Mouse (Mus musculus): Measurements from ENCODE around the gene Utp11. TPM values are rescaled to one million over a fixed set of nuclear protein-coding genes. Genes with fewer than 3 reads are reported as not detected.
A peak's percentile ranks its signal among the peaks of the same experiment; 100 is the strongest.

Gene Utp11
- total RNA-seq, 1 experiment from 2014 or later: 77.8 TPM

DNA sequence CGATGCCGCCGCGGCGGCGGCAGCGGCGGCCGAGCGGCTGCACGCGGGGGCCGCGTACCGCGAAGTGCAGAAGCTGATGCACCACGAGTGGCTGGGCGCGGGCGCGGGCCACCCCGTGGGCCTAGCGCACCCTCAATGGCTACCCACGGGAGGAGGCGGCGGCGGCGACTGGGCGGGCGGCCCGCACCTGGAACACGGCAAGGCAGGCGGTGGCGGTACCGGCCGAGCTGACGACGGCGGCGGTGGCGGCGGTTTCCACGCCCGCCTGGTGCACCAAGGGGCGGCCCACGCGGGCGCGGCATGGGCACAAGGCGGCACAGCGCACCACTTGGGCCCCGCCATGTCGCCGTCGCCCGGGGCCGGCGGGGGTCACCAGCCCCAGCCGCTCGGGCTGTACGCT, 35.6 kb downstream of the Utp11 start:
- no peak for ATAC-seq (replicated peaks in 1 of 2; ENCODE audit: insufficient read depth in 1 of 2, low FRiP score in 2 of 2, low TSS enrichment in 1 of 2, low read depth in 1 of 2, poor library complexity in 2 of 2, severe bottlenecking in 2 of 2)

DNA sequence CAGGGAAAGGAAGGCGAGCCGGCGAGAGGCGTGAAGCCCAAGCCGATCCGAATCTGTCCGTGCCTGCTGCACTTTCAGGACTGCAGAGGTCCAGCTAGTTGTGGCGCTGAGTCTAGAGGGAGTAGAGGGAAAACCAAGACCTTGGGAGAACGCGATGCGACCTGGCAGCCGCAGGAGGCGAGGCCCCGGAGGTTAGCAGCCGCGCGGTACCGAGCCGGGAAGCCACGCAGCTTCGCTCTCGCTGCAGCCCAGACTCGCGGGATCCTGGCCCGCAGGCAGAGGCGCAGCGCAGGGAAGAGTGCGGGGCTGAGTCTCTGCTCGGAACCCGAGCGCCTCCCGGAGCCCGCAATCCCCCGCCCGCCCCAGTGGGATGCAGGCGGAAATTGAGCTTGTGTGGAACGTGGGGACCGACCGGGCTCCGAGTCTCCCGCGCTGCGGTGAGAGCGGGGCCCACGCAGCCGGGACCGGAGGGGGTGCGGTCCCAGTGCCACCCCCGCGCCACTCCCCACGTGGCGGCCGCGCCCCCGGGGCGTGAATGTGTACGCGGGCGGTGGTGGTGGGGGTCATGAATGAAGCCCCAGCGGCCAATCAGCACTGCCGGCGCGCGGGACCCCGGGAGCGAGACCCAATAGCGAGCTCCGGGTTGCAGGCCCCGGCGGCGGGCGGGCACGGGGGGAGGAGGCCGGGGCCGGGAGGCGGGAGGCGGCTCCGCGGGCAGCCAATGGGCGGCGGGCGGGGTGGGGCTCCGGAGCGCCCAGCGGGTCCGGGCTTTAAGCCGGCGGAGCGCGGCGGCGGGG, 36.3 kb downstream of the Utp11 start:
- ATAC-seq (replicated peaks in 1 of 2; ENCODE audit: insufficient read depth in 1 of 2, low FRiP score in 2 of 2, low TSS enrichment in 1 of 2, low read depth in 1 of 2, poor library complexity in 2 of 2, severe bottlenecking in 2 of 2): no peak; a peak in 2 of 4 replicates

DNA sequence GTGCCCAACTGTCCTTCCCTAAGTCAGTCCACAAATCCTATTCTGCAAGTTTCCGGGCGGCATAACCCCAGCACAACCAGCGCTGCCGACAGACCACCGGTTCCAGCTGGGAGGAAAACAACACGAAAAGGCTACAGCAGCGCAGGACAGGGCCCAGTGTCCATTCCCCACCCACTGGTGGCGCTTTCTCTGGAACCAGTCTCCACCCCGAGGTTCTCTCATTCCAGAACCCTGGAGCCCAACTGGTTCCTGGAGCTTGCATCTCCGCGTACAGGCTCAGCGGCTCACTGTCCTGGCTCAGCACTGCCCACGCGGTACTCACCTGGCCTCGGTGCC, 36.9 kb downstream of the Utp11 start, which contains the start of gene Pou3f1:
Pou3f1 (plus strand) TSS at position 290 of the 336 bp plus-strand sequence.
- no peak; a peak in 1 of 4 replicates for ATAC-seq (replicated peaks in 1 of 2; ENCODE audit: insufficient read depth in 1 of 2, low FRiP score in 2 of 2, low TSS enrichment in 1 of 2, low read depth in 1 of 2, poor library complexity in 2 of 2, severe bottlenecking in 2 of 2)

DNA sequence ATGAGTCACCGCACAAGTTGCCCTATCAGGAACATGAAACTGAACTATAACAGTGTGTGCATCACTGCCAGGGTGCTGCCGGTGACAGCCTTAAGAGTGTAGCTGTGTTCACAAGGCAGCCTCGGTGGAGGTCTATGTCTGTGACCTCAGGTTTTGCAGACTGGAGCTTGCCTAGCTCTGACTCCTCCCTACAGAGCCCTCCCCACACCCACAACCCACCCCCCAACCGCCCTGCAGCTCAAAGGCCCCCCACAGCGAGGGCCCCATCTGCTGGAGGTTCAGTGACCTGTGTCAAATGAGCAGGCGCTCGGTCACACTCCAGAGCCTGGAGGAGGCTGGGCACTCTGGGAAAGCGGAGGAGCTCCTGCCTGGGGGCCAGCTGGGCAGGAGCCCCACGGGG, 40.5 kb downstream of the Utp11 start:
- ATAC-seq (replicated peaks in 1 of 2; ENCODE audit: insufficient read depth in 1 of 2, low FRiP score in 2 of 2, low TSS enrichment in 1 of 2, low read depth in 1 of 2, poor library complexity in 2 of 2, severe bottlenecking in 2 of 2): no peak

DNA sequence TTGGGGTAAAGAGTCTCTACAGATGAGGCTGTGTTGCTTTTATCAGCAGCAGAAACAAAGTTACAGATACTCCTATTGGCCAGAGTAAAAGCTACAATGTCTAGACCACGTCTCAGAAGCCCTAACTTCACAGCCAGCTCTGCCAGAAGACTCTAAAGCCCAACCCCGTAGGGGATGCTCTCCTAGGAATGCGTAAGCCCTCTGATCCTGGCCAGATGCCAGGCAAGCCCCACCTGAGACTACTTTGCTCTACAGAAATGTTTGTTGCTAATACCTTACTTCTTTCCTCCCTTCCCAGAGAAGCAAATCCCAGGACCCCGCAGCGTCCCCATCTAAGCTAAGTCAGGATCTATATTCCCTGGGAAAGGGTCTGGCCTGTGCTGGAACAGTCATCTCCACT, 45.5 kb downstream of the Utp11 start:
- ATAC-seq (replicated peaks in 1 of 2; ENCODE audit: insufficient read depth in 1 of 2, low FRiP score in 2 of 2, low TSS enrichment in 1 of 2, low read depth in 1 of 2, poor library complexity in 2 of 2, severe bottlenecking in 2 of 2): no peak

DNA sequence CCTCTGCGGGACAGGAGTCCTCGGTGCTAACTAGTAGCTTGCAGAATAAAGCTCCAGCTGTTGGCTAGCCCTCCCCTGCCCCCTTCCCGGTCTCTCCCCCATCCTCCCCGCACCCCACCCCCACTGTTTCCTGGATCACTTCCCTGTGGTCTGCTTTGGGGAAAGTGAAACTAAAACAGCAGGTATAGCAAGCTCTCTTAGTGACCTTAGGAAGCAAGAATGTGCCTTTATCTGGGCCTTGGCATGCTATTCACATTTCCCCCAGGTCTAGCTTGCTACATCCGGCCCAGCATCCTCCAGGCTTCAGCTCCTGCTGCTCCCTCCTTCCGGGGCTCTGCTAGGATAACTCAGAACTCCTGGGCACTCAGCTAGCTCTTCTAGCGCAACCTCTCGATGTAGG, 46.8 kb downstream of the Utp11 start:
- ATAC-seq (replicated peaks in 1 of 2; ENCODE audit: insufficient read depth in 1 of 2, low FRiP score in 2 of 2, low TSS enrichment in 1 of 2, low read depth in 1 of 2, poor library complexity in 2 of 2, severe bottlenecking in 2 of 2): peak; percentile 30 to 57; a peak in 3 of 4 replicates

DNA sequence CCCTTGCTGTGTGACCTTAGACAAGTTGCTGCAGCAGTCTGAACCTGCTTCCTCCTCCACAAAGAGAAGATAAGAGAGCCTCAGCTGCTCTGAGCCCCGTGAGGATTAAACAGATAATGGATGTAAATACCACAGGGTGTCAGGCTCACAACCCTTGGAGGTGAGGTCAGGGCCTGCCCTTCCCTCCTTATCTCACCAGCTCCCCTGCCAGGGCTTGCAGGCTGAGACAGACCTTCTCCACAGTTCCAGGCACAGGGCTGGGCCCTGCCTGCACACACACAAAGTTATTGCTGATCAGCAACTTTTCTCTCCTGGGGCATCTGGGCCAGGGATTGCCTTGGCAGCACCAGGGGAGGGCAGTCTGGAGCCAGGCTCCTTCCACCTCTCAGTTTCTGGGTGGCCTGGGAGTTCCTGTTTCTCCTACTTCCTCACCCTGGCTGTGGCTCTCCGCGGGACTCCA, 48.4 kb downstream of the Utp11 start:
- ATAC-seq (replicated peaks in 1 of 2; ENCODE audit: insufficient read depth in 1 of 2, low FRiP score in 2 of 2, low TSS enrichment in 1 of 2, low read depth in 1 of 2, poor library complexity in 2 of 2, severe bottlenecking in 2 of 2): peak; percentile 61 to 65

DNA sequence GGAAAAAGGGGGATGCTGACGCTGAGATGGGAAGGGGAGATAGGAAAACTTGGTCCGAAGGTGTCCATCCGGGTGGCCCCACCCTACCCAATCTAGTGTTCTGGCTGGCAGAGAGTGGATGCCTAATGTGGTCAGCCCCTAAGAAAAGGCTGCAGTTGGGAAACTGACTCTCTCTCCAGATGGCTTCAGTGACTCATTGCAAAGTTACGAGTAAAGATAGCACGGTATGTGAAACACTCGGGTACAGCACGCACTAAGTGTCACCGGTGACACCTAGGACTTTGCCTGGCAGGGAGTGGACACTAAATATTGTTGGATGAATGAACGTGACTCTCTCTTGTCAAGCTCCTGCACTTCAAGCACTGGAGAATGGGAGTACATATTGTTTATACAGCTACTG, 49.5 kb downstream of the Utp11 start:
- no peak for ATAC-seq (replicated peaks in 1 of 2; ENCODE audit: insufficient read depth in 1 of 2, low FRiP score in 2 of 2, low TSS enrichment in 1 of 2, low read depth in 1 of 2, poor library complexity in 2 of 2, severe bottlenecking in 2 of 2)

DNA sequence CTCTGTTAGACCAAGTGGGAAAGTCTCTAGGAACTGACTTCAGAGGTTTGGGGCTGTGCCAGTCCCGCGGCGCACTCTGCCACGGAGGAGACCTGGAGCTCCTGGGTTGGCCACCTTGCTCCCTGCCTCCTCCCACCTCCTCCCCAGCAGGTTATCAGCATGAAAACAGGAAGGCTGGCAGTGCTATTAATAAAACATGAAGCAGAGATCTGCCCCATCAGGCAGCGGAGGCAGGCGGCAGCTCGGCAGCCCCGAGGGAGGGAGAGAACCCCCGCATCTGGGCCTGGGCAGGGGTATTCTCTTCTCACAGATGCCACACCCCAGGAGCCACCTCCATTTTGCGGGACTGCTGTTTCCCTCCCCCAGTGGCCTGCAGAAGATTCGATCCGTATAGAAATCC, 53.7 kb downstream of the Utp11 start:
- 0 out of 4 replicates have a peak, but pooled peaks of 1 of the 2 experiments have one; percentile 29 for ATAC-seq (replicated peaks in 1 of 2; ENCODE audit: insufficient read depth in 1 of 2, low FRiP score in 2 of 2, low TSS enrichment in 1 of 2, low read depth in 1 of 2, poor library complexity in 2 of 2, severe bottlenecking in 2 of 2)

DNA sequence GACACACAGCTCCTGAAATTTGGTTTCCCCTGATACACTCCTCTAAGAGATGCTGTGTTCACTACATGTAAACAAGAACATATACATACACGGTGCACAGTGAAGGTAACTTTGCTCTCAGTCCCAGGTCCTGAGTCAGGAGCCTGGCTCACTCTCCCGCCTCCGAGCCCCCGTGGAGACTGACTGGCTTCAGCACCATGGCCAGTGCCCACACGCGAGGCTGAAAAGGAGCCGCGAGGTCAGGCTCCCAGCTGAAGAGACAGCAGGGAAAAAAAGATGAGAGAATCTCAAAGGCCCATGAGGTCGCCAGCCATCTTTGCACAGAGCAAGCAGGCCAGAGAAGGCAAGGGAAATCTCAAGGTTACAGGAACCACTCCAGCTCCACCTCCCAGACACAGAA, 60.1 kb downstream of the Utp11 start:
- peak; percentile 43 to 58; a peak in 2 of 4 replicates for ATAC-seq (replicated peaks in 1 of 2; ENCODE audit: insufficient read depth in 1 of 2, low FRiP score in 2 of 2, low TSS enrichment in 1 of 2, low read depth in 1 of 2, poor library complexity in 2 of 2, severe bottlenecking in 2 of 2)

DNA sequence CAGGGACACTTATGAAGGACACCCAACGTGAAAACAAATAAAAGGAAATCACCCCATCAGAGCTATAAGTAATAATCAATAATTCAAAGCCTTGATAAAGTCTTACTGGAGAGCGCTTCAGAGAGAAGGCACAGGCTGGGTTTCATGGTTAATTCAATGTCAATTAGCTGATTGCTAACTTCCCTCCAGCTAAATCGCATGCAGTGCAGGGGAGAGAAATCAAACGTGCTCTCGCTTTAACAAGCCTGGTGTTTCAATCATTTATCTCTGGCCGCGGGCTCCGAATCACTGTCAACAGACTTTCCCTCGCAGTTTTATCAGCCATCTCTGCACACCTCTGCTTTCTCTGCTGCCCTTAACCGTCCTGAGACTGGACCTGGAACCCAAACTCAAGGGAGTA, 60.5 kb downstream of the Utp11 start:
- no peak; a peak in 1 of 4 replicates for ATAC-seq (replicated peaks in 1 of 2; ENCODE audit: insufficient read depth in 1 of 2, low FRiP score in 2 of 2, low TSS enrichment in 1 of 2, low read depth in 1 of 2, poor library complexity in 2 of 2, severe bottlenecking in 2 of 2)

DNA sequence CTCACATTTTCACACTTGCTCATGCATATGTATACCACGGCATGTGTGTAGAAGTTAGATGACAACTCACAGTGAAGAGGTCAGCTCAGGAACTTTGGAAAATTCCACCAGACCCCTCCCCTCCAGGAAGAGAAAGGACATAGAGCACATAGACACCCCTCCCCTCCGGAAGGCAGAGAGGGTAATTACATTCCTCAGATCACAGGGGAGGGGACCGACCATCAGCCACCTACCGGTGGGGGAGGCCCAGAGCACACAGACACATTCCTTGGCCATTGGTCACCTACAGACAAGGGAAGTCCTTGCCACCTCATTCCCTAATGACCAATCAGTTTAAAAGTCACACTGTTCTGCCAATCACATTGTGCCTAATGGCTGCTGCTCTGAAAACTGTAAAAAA, 61.9 kb downstream of the Utp11 start:
- no peak for ATAC-seq (replicated peaks in 1 of 2; ENCODE audit: insufficient read depth in 1 of 2, low FRiP score in 2 of 2, low TSS enrichment in 1 of 2, low read depth in 1 of 2, poor library complexity in 2 of 2, severe bottlenecking in 2 of 2)

Other genes starting within 250 kb of the Utp11 start
- not detected in 2 replicates for gene 3100002H09Rik, start 82.8 kb downstream of the Utp11 start, total RNA-seq (2017)
- gene Pou3f1, start 36.8 kb downstream of the Utp11 start, total RNA-seq (2017): not detected in 2 replicates
- gene Fhl3, start 7.1 kb upstream of the Utp11 start, total RNA-seq (2017): 9.7 and 15.5 TPM in 2 replicates
- 118 and 153 TPM in 2 replicates for gene Sf3a3, start 21.2 kb upstream of the Utp11 start, total RNA-seq (2017)
- gene Inpp5b, start 48.2 kb upstream of the Utp11 start, total RNA-seq (2017): 33.5 and 42.3 TPM in 2 replicates
- 24.5 and 35.9 TPM in 2 replicates for gene Mtf1, start 108.5 kb upstream of the Utp11 start, total RNA-seq (2017)
- 37.7 and 54.7 TPM in 2 replicates for gene Yrdc, start 157.1 kb upstream of the Utp11 start, total RNA-seq (2017)
- gene 1110065P20Rik, start 157.6 kb upstream of the Utp11 start, total RNA-seq (2017): 6.4 and 7.6 TPM in 2 replicates
- not detected in 2 replicates for gene Maneal, start 168.6 kb upstream of the Utp11 start, total RNA-seq (2017)
- gene Epha10, start 187.3 kb upstream of the Utp11 start, total RNA-seq (2017): not detected in 2 replicates
- gene 9930104L06Rik, start 243.4 kb upstream of the Utp11 start, total RNA-seq (2017): 14.3 and 15.4 TPM in 2 replicates
- gene Cdca8, start 245.7 kb upstream of the Utp11 start, total RNA-seq (2017): 69.7 and 89.3 TPM in 2 replicates

All from hematopoietic stem cell, adult 5-6 weeks (primary cell).